Mouse (Mus musculus) midbrain, embryonic 15.5 days (tissue): ENCODE measurements around the gene Sapcd1. TPM values are rescaled to one million over a fixed set of nuclear protein-coding genes. Genes with fewer than 3 reads are reported as not detected.

Experiments
- ATAC-seq: fragments of 200-750 bp; cut with Nextera tagmentation; replicated peaks from 2 replicates; pipeline ENCODE4 v1.8.0; 2017; ENCODE audit warnings: moderate TSS enrichment
- H3K27ac ChIP-seq: fragments of 300-500 bp; sonication (generic); 2 replicates; pipeline ENCODE4 v1.5.1; 2015; ENCODE audit warnings: mild to moderate bottlenecking, inconsistent platforms
- H3K27me3 ChIP-seq: fragments of 300-500 bp; sonication (generic); replicated peaks from 2 replicates; pipeline ENCODE4 v1.6.1; 2015; ENCODE audit warnings: inconsistent platforms
- H3K36me3 ChIP-seq: fragments of 300-500 bp; sonication (generic); replicated peaks from 2 replicates; pipeline ENCODE4 v1.6.1; 2015; ENCODE audit warnings: inconsistent platforms
- H3K4me1 ChIP-seq: fragments of 300-500 bp; sonication (generic); 2 replicates; pipeline ENCODE4 v1.6.1; 2015; ENCODE audit warnings: inconsistent platforms
- H3K4me2 ChIP-seq: fragments of 300-500 bp; sonication (generic); 2 replicates; pipeline ENCODE4 v1.6.1; 2015; ENCODE audit warnings: inconsistent platforms, mild to moderate bottlenecking, moderate library complexity
- H3K4me3 ChIP-seq: fragments of 300-500 bp; sonication (generic); 2 replicates; pipeline ENCODE4 v1.5.1; 2015; ENCODE audit warnings: mild to moderate bottlenecking, inconsistent platforms
- H3K9ac ChIP-seq: fragments of 300-500 bp; sonication (generic); 2 replicates; pipeline ENCODE4 v1.6.1; 2015; ENCODE audit warnings: mild to moderate bottlenecking, inconsistent platforms
- H3K9me3 ChIP-seq: fragments of 300-500 bp; sonication (generic); 2 replicates; pipeline ENCODE4 v1.6.1; 2016; ENCODE audit warnings: inconsistent platforms
- WGBS: fragments of 180-500 bp; shearing (Covaris S2); methylation state at CpG from one replicate; pipeline ENCODE4 v1.1.7; 2015; ENCODE audit warnings: mixed read lengths; 5-methylcytosine and 5-hydroxymethylcytosine counted together
- polyA plus RNA-seq: library from polyadenylated mRNA; unstranded; fragments of >200 nt; fragmentation: Nextera tagmentation; extraction: Ambion mirVana; gene quantifications from 2 replicates; pipeline ENCODE4 v1.2.1, GENCODE M21; 2015

Gene Sapcd1
- polyA plus RNA-seq, 1 experiment from 2014 or later, result 2.7 TPM

- H3K27me3 ChIP-seq, result no peaks in the 10 kb centered on the region
- ATAC-seq, result no peak
- WGBS, result 93% methylated on average over 8 of the region's 8 CpGs
- no peaks in the 10 kb centered on the region for H3K36me3 ChIP-seq
- H3K4me2 ChIP-seq, result no peak overlapping the region
- H3K9ac ChIP-seq, result no peak overlapping the region
- no peak overlapping the region for H3K27ac ChIP-seq
- H3K4me3 ChIP-seq, result no peak overlapping the region
- peaks cover 8% of the 10 kb centered on the region for H3K4me1 ChIP-seq
- no peaks in the 10 kb centered on the region for H3K9me3 ChIP-seq
Observed at GRCm38 (mm10) chr17:35022541-35023060, 5.2 kb downstream of the Sapcd1 start.

GRCm38 (mm10) chr17:35021842-35022477 is 5.9 kb downstream of the Sapcd1 start:
- Histone ChIP-seq H3K4me1 (peaks cover 6% of the 10 kb centered on the region), H3K27ac (no peak overlapping the region), H3K27me3 (no peaks in the 10 kb centered on the region), H3K36me3 (no peaks in the 10 kb centered on the region), H3K9me3 (no peaks in the 10 kb centered on the region), H3K4me3 (no peak overlapping the region), H3K9ac (no peak overlapping the region), H3K4me2 (no peak overlapping the region)
- no peak for ATAC-seq
- whole genome bisulfite sequencing, result 47% methylated on average over 6 of the region's 6 CpGs

DNA sequence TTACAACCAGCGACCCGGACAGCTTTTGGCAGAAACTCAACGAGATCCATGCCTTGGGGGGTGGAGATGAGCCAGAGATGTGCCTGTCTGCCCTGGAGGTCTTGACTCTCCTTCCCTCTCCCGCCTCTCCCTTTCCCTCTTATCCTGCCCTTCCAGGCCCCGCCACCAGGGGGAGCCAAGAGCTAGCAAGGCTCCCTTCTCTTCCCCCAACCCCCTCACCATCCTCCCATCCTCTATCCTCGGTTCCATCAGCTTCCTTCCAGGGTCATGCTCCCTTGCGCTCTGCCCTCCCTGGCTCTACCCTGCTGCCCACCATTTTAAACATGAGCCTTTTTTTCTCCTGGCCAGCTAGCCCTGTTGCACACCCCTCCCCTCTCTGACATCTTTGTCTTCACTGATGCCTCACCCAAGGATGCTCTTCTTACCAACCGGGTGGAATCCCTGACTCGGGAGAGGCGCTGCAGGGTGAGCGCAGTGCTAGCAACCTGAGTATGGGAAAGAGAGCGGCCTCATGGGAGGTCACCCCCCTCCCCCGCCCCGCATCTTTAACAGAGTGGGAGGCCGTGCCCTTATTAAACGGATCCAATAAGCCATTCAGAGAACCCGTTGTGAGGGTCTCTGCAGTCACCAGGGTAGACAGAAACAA is 6.5 kb downstream of the Sapcd1 start:
- ATAC-seq, result peak; percentile 30; the same call in 1 of the 2 replicates
- Histone ChIP-seq H3K9ac (no peak overlapping the region), H3K9me3 (no peaks in the 10 kb centered on the region), H3K27ac (no peak overlapping the region), H3K4me1 (peaks cover 8% of the 10 kb centered on the region), H3K4me3 (no peak overlapping the region), H3K27me3 (no peaks in the 10 kb centered on the region), H3K4me2 (peak overlapping the region; percentile 31; the same call in 1 of the 2 replicates), H3K36me3 (no peaks in the 10 kb centered on the region)
- WGBS, result 4% methylated on average over 17 of the region's 17 CpGs

DNA sequence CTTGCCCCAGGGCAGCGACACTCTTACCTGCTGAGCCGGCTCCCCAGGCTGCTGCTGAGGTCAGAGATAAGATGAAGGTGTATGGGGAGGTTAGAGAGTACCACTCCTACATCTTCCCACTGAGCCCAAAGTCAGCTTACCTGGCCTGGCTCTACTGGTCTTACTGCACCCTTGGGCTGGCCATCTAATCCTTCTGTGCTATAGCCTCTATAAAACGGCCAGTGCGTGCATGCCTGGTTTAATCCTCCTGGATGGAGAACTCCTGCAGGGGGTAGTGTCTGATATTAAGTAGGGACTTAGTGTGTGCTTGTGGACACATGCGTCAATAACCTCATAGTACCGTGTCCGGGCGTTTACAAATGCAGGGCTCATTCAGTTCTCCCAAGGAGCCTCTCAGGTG is 7.3 kb downstream of the Sapcd1 start:
- Histone ChIP-seq H3K9ac (no peak overlapping the region), H3K27ac (no peak overlapping the region), H3K9me3 (no peaks in the 10 kb centered on the region), H3K4me1 (peaks cover 9% of the 10 kb centered on the region), H3K36me3 (no peaks in the 10 kb centered on the region; the same call in 1 of the 2 replicates), H3K4me3 (no peak overlapping the region), H3K27me3 (no peaks in the 10 kb centered on the region), H3K4me2 (no peak overlapping the region)
- WGBS, result 82% methylated on average over 8 of the region's 8 CpGs
- no peak for ATAC-seq

- Histone ChIP-seq H3K9me3 (no peaks in the 10 kb centered on the region), H3K9ac (no peak overlapping the region), H3K36me3 (no peaks in the 10 kb centered on the region; the same call in 1 of the 2 replicates), H3K4me3 (no peak overlapping the region), H3K27ac (no peak overlapping the region), H3K4me1 (peaks cover 9% of the 10 kb centered on the region), H3K4me2 (no peak overlapping the region), H3K27me3 (no peaks in the 10 kb centered on the region)
- ATAC-seq, result no peak
- WGBS, result 78% methylated on average over 11 of the region's 11 CpGs
Observed at GRCm38 (mm10) chr17:35019894-35020293, 7.9 kb downstream of the Sapcd1 start.

DNA sequence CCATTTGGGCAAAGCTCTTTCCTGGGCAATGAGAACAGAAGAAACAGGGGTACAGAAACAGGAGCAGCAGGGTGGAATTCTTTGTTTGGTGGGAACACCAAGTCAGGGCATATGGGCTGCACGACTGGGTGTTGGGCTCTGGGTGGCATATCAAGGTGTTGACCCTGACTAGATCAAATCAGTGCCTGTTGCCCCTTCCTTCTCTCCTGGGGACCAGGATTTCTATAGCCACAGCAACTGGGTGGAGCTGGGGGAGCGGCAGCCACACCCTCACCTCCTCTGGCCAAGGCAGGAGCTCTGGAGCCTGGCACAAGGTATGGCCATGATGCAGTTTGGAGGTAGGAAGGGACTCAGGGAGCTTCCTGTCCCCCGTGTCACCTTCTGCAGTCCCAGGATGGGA is 9.6 kb downstream of the Sapcd1 start:
- Histone ChIP-seq H3K4me2 (no peak overlapping the region), H3K9ac (no peak overlapping the region), H3K4me1 (peaks cover 9% of the 10 kb centered on the region), H3K9me3 (no peaks in the 10 kb centered on the region), H3K4me3 (no peak overlapping the region), H3K36me3 (peaks cover 13% of the 10 kb centered on the region; the same call in 1 of the 2 replicates), H3K27ac (no peak overlapping the region), H3K27me3 (no peaks in the 10 kb centered on the region)
- 85% methylated on average over 3 of the region's 3 CpGs for WGBS
- ATAC-seq, result no peak

- WGBS, result 75% methylated on average over 14 of the region's 14 CpGs
- Histone ChIP-seq H3K36me3 (peaks cover 17% of the 10 kb centered on the region; the same call in 1 of the 2 replicates), H3K4me3 (no peak overlapping the region), H3K27me3 (no peaks in the 10 kb centered on the region), H3K4me1 (peaks cover 9% of the 10 kb centered on the region), H3K9ac (no peak overlapping the region), H3K27ac (no peak overlapping the region), H3K9me3 (no peaks in the 10 kb centered on the region), H3K4me2 (no peak overlapping the region)
- no peak for ATAC-seq
Observed at GRCm38 (mm10) chr17:35017706-35018030, 10.1 kb downstream of the Sapcd1 start.

DNA sequence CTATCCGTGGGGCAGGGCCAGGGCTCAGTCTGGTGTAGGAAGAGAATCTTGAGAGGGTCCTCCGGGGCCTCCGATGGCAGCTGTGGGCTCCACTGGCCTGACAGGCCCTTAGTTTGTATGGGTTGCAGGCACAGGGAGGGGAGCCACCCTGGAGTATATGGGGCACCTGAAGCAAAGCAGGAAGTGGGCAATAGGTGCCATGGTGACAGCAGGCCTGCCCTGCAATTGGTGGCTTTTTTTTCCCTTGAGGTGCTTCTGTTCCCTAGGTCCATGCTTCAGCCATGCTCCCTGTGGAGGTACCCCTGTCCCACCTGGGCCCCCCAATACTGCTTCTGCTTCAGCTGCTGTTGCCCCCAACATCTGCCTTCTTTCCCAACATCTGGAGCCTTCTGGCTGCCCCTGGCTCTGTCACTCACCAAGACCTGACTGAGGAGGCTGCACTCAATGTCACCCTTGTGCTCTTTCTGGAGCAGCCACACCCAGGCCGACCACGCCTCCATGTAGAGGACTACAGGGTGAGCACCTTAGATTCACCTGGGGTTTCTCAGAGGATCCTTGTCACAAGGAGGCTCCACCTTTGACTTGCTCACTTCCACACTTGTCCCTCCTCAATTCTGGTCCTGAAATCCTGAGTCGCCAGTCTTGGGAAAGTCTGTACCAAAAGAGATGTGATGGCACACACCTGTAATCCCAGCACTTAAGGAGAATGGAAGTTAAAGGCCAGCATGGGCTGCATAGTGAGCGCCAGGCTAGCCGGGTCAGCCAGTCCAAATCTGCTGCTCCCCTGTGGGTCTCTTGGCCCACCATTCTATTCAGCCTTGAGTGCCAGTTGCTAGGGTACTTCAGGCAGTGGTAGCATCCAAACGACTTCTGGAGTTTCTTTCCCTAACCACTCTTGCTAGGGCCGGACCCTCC is 10.8 kb downstream of the Sapcd1 start:
- no peak overlapping the region for H3K4me2 ChIP-seq
- ATAC-seq, result no peak
- H3K27ac ChIP-seq, result no peak overlapping the region
- whole genome bisulfite sequencing, result 83% methylated on average over 10 of the region's 10 CpGs
- H3K4me1 ChIP-seq, result peaks cover 9% of the 10 kb centered on the region
- no peaks in the 10 kb centered on the region for H3K27me3 ChIP-seq
- peaks cover 23% of the 10 kb centered on the region for H3K36me3 ChIP-seq
- H3K9ac ChIP-seq, result no peak overlapping the region
- no peak overlapping the region for H3K4me3 ChIP-seq
- H3K9me3 ChIP-seq, result no peaks in the 10 kb centered on the region

DNA sequence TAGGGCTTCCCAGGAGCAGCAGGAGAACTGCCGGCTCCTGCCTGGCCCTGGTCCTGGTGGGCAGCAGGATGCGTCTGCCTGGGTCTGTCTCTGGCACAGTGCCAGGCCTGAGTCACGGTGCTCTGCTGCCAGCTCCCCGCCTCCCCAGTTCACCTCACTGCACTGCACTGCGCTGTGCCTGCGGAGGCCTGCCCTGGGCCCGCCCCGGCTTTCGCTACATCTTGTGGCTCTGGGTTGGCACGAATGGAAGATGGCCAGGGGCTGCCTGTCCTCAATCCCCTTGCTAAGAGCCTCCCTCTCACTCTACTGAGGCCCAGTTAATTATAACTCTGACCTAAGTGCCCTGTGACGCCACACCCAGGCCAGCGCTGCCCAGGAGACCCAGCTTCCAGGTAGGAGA is 11.4 kb downstream of the Sapcd1 start, which contains the start of gene Vwa7:
Gene Vwa7, plus strand, starts transcription at position 204 of the 400 bp plus-strand sequence.
- 0 out of 2 replicates have a peak, but pooled peaks have one; percentile 28 for ATAC-seq
- Histone ChIP-seq H3K9me3 (no peaks in the 10 kb centered on the region), H3K9ac (no peak within 1 kb of the TSS), H3K4me1 (peaks cover 5% of the 10 kb centered on the region), H3K36me3 (peaks cover 30% of the 10 kb centered on the region), H3K4me3 (no peak within 1 kb of the TSS), H3K27ac (no peak within 1 kb of the TSS), H3K4me2 (no peak within 1 kb of the TSS), H3K27me3 (no peaks in the 10 kb centered on the region)
- WGBS, result 56% methylated on average over 12 of the region's 12 CpGs

DNA sequence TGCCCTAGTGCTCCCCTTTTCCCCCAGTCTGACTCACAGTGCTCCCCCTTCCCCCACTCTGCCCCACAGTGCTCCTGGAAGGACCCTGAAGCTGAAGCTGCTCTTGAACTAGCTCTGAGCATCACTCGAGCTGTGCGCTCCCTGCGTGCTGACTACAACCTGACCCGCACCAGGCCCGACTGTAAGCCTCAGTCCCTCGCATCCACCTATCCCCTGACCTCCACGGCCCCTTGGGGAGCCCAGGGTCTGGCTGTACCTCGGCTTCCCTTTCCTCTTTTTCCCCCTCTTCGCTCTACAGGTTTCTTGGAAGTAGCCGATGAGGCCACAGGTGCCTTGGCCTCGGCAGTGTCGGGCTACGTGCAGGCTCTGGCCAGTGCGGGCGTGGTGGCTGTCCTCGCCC is 12.5 kb downstream of the Sapcd1 start:
- Histone ChIP-seq H3K4me3 (no peak overlapping the region), H3K9ac (no peak overlapping the region), H3K4me1 (0 out of 2 replicates have a peak, but pooled peaks cover 4% of the 10 kb centered on the region), H3K27me3 (no peaks in the 10 kb centered on the region), H3K9me3 (no peaks in the 10 kb centered on the region), H3K4me2 (no peak overlapping the region), H3K27ac (no peak overlapping the region), H3K36me3 (peaks cover 40% of the 10 kb centered on the region)
- WGBS, result 94% methylated on average over 16 of the region's 16 CpGs
- ATAC-seq, result no peak

DNA sequence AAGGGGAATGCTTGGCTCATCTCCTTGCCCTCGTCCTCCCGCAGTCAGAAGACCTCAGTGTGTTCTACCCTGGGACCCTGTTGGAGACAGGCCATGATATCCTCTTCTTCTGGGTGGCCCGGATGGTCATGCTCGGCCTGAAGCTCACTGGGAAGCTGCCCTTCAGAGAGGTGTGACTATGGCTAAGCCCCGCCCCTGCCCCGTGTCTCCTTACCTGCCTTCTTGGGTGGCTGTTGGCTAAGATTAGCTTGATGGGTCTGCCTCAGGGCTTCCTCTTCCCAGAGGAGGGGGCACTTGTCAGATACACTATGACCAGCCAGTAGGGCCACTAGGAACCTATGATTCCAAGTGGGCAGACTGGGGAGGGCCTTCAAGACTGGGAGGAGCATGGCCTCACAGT is 14.6 kb downstream of the Sapcd1 start:
- 88% methylated on average over 6 of the region's 6 CpGs for WGBS
- ATAC-seq, result no peak
- H3K36me3 ChIP-seq, result peaks cover 47% of the 10 kb centered on the region

DNA sequence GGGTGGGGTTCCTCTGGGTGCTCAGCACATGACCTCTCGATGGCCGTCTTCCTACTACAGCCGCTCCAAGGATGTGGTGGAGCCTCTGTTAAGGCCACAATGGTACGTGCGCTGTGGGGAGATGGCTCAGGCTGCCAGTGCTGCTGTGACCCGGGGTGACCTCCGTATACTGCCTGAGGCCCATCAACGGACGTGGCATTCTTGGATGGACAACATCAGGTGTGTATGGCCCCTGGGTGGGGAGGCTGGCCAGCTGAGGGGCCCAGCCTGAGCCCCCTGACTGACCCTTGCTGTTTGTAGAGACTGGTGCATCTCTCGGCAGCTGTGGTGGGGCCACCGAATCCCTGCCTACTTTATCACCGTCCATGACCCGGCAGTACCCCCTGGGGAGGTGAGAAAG is 15.4 kb downstream of the Sapcd1 start:
- 92% methylated on average over 13 of the region's 13 CpGs for WGBS
- Histone ChIP-seq H3K4me3 (no peak overlapping the region), H3K4me2 (no peak overlapping the region), H3K27me3 (no peaks in the 10 kb centered on the region), H3K9me3 (no peaks in the 10 kb centered on the region), H3K9ac (no peak overlapping the region), H3K27ac (no peak overlapping the region), H3K36me3 (peaks cover 47% of the 10 kb centered on the region), H3K4me1 (0 out of 2 replicates have a peak, but pooled peaks cover 4% of the 10 kb centered on the region)
- ATAC-seq, result no peak

More for the DNA sequence above, 14.6 kb downstream of the Sapcd1 start:
- 0 out of 2 replicates have a peak, but pooled peaks cover 4% of the 10 kb centered on the region for H3K4me1 ChIP-seq
- H3K9ac ChIP-seq, result no peak overlapping the region
- H3K9me3 ChIP-seq, result no peaks in the 10 kb centered on the region
- H3K27me3 ChIP-seq, result no peaks in the 10 kb centered on the region
- H3K4me3 ChIP-seq, result no peak overlapping the region
- no peak overlapping the region for H3K4me2 ChIP-seq
- no peak overlapping the region for H3K27ac ChIP-seq
